Mouse (Mus musculus): ENCODE data around the gene Plekhh1. TPM values are rescaled to one million over a fixed set of nuclear protein-coding genes. Genes with fewer than 3 reads are reported as not detected.

Plekhh1 gene
- polyA plus RNA-seq, 2 experiments, result 0.05 to 0.15 TPM

DNA sequence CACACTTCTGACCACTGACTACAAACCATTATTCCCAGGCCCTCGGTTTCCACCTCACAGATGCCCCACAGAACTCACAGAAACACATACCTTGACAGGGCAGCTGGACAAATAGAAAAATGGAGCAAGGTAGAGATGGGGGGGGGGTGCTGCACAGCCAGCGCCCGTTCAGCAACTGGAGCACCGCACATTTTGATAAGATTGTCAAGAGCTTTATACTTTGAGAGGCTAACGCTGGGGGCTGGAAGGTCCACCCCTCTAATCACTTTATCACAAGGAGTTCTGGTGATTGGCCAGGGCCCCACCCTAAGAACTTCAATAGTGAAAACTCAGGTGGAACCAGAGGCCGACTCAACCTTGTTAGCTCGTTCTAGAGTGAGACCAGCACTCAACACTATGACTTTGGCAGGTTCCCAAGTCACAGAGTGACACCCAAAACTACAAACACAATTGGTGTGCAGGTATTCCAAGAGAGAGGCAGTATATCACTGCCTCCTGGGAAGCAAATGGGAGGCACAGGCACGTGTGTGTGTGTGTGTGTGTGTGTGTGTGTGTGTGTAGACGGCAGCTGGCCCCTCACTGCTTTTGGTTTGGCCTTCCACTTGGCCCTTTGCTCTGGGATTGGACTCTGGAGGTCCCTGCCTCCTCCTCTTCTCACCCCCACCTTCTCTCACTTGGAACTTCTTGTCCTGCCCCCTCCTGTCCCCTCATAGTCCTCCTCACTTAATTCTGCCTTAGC, 45.5 kb upstream of the Plekhh1 start:
- no peak overlapping the region for H3K4me2 ChIP-seq (ENCODE audit: low read depth)
- WGBS (ENCODE audit: insufficient replicate concordance), result 23% methylated on average over 9 of the region's 9 CpGs
- no peaks in the 10 kb centered on the region for H3K36me3 ChIP-seq (replicated peaks; ENCODE audit: control insufficient read depth, insufficient read depth, low read depth)
- DNase-seq (ENCODE audit: low read depth in 3 of 3, low spot score in 3 of 3), result no peak
- no peak for ATAC-seq (ENCODE audit: insufficient read depth)
- no peaks in the 10 kb centered on the region for H3K9me3 ChIP-seq (ENCODE audit: control insufficient read depth, low read length)
- H3K27ac ChIP-seq, result no peak overlapping the region
- H3K4me3 ChIP-seq (ENCODE audit: insufficient read depth in 1 of 2, low read depth in 2 of 2, low read length in 2 of 2), result no peak overlapping the region
- H3K9ac ChIP-seq (replicated peaks), result no peak overlapping the region
- TF ChIP-seq EP300 (IDR thresholded peaks at IDR 0.05; ENCODE audit: low read depth) (no peak), CTCF (IDR thresholded peaks at IDR 0.05; ENCODE audit: low read depth) (no peak)
- no peaks in the 10 kb centered on the region for H3K27me3 ChIP-seq (ENCODE audit: control insufficient read depth, insufficient read depth, low read length)
- peaks cover 0 to 16% of the 10 kb centered on the region in 2 experiments; a peak in 2 of 4 replicates for H3K4me1 ChIP-seq (replicated peaks; ENCODE audit: control insufficient read depth in 2 of 2, insufficient read depth in 2 of 2, low read length in 1 of 2)

DNA sequence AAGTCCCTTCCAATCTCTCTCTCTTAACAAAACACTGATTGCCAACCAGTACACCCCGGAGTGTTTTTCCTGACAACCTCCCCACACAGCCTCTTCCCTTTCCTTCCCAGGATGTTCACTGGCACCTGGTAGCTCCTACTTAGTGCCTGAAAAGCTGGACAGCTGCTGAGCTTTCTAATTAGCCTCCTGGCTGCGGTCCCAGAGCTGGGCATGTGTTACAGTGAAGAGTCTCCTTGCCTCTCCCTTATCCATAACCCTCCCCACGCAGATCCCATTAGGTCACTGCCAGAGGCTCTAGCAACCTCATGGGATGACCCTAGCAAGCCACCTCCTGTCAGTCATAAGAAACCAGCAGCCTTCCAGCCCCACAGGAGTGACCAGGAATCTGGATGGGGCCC, 44.9 kb upstream of the Plekhh1 start:
- Histone ChIP-seq H3K4me1 (replicated peaks; ENCODE audit: control insufficient read depth in 2 of 2, insufficient read depth in 2 of 2, low read length in 1 of 2) (peaks cover 0 to 16% of the 10 kb centered on the region in 2 experiments; a peak in 2 of 4 replicates), H3K4me2 (ENCODE audit: low read depth) (no peak overlapping the region), H3K36me3 (replicated peaks; ENCODE audit: control insufficient read depth, insufficient read depth, low read depth) (no peaks in the 10 kb centered on the region), H3K9ac (replicated peaks) (no peak overlapping the region), H3K9me3 (ENCODE audit: control insufficient read depth, low read length) (no peaks in the 10 kb centered on the region), H3K27me3 (ENCODE audit: control insufficient read depth, insufficient read depth, low read length) (no peaks in the 10 kb centered on the region), H3K27ac (no peak overlapping the region), H3K4me3 (ENCODE audit: insufficient read depth in 1 of 2, low read depth in 2 of 2, low read length in 2 of 2) (no peak overlapping the region)
- DNase-seq (ENCODE audit: low read depth in 3 of 3, low spot score in 3 of 3) (no peak), ATAC-seq (ENCODE audit: insufficient read depth) (no peak)
- 65% methylated on average over 3 of the region's 3 CpGs for WGBS (ENCODE audit: insufficient replicate concordance)
- TF ChIP-seq CTCF (IDR thresholded peaks at IDR 0.05; ENCODE audit: low read depth), result no peak
- no peak for TF ChIP-seq EP300 (IDR thresholded peaks at IDR 0.05; ENCODE audit: low read depth)

DNA sequence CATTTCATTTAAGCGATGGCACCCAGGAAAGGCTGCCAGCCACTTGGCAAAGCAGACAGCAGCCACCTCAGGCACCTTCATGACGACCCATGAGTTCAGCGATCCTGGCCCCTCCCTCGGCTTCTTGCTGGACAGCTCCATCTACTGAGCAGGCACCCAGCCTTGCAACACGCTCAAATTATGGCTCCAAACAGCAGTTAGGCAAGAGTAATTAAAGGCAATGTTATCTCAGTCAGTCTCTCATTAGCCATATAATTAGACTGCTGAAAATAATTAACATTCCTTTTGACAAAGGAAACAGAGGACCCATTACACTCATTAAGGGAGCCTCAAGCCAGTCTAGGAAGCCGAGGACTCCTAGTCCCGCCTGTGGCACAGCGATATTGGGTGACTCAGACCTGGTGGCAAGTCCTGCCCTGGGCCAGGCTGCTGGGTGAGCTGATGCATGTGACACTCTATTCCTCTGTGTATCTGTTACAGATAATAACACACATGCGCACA, 41.3 kb upstream of the Plekhh1 start:
- H3K27me3 ChIP-seq (ENCODE audit: control insufficient read depth, insufficient read depth, low read length), result no peaks in the 10 kb centered on the region
- no peak overlapping the region for H3K4me2 ChIP-seq (ENCODE audit: low read depth)
- no peak overlapping the region for H3K9ac ChIP-seq (replicated peaks)
- DNase-seq (ENCODE audit: low read depth in 3 of 3, low spot score in 3 of 3) (no peak), ATAC-seq (ENCODE audit: insufficient read depth) (no peak)
- peaks cover 0 to 7% of the 10 kb centered on the region in 2 experiments; a peak in 2 of 4 replicates for H3K4me1 ChIP-seq (replicated peaks; ENCODE audit: control insufficient read depth in 2 of 2, insufficient read depth in 2 of 2, low read length in 1 of 2)
- WGBS (ENCODE audit: insufficient replicate concordance), result 57% methylated on average over 9 of the region's 9 CpGs
- H3K4me3 ChIP-seq (ENCODE audit: insufficient read depth in 1 of 2, low read depth in 2 of 2, low read length in 2 of 2), result no peak overlapping the region
- TF ChIP-seq CTCF (IDR thresholded peaks at IDR 0.05; ENCODE audit: low read depth) (no peak), EP300 (IDR thresholded peaks at IDR 0.05; ENCODE audit: low read depth) (no peak)
- no peaks in the 10 kb centered on the region for H3K36me3 ChIP-seq (replicated peaks; ENCODE audit: control insufficient read depth, insufficient read depth, low read depth)
- no peak overlapping the region for H3K27ac ChIP-seq
- H3K9me3 ChIP-seq (ENCODE audit: control insufficient read depth, low read length), result no peaks in the 10 kb centered on the region

DNA sequence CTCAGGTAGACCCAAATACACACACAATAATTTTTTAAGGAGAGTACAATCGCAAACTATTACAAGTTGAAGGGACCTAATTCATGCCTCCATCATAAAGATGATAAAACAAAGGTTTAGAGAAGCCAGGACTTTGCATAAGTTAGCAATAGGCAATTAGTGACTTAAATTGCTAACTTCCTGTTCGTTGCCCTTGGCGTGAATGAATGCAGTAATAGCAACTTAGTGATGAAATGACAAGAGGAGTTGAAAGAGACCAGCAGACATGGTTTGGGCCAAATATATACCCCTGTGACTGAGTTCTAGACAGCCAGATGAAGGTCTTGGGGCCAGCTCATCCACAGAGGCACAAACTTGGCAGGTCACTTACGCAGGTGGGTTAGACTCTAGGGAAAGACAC, 32.7 kb upstream of the Plekhh1 start:
- TF ChIP-seq EP300 (IDR thresholded peaks at IDR 0.05; ENCODE audit: low read depth), result no peak
- no peak for TF ChIP-seq CTCF (IDR thresholded peaks at IDR 0.05; ENCODE audit: low read depth)
- peaks cover 0 to 5% of the 10 kb centered on the region in 2 experiments; a peak in 1 of 4 replicates for H3K4me1 ChIP-seq (replicated peaks; ENCODE audit: control insufficient read depth in 2 of 2, insufficient read depth in 2 of 2, low read length in 1 of 2)
- no peak overlapping the region for H3K27ac ChIP-seq
- WGBS (ENCODE audit: insufficient replicate concordance), result 61% methylated on average over 4 of the region's 4 CpGs
- H3K27me3 ChIP-seq (ENCODE audit: control insufficient read depth, insufficient read depth, low read length), result no peaks in the 10 kb centered on the region
- H3K36me3 ChIP-seq (replicated peaks; ENCODE audit: control insufficient read depth, insufficient read depth, low read depth), result no peaks in the 10 kb centered on the region
- H3K4me3 ChIP-seq (ENCODE audit: insufficient read depth in 1 of 2, low read depth in 2 of 2, low read length in 2 of 2), result no peak overlapping the region
- no peak overlapping the region for H3K4me2 ChIP-seq (ENCODE audit: low read depth)
- no peaks in the 10 kb centered on the region for H3K9me3 ChIP-seq (ENCODE audit: control insufficient read depth, low read length)
- DNase-seq (ENCODE audit: low read depth in 3 of 3, low spot score in 3 of 3) (no peak), ATAC-seq (ENCODE audit: insufficient read depth) (no peak)
- no peak overlapping the region for H3K9ac ChIP-seq (replicated peaks)

DNA sequence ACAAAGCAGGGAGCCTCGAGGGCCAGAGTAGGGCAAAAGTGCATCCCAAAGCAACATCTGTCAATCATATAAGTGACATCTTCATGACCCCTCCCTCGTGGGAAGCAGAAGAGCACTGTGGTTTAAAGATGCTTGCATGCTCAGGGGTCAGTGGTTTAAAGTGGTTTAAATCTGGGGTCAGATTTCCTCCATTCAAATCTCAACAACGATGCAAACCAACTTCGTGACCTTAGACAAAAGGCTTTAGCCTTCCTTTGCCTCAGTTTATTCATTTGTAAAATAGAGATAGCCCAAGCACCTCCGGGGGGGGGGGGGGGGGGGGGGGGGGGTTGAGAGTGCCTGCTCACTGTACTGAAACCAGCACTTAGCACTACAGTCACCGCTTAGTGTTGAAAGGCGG, 32.3 kb upstream of the Plekhh1 start:
- DNase-seq (ENCODE audit: low read depth in 3 of 3, low spot score in 3 of 3) (no peak), ATAC-seq (ENCODE audit: insufficient read depth) (no peak)
- 47% methylated on average over 6 of the region's 7 CpGs for WGBS (ENCODE audit: insufficient replicate concordance)
- no peaks in the 10 kb centered on the region for H3K36me3 ChIP-seq (replicated peaks; ENCODE audit: control insufficient read depth, insufficient read depth, low read depth)
- peaks cover 0 to 5% of the 10 kb centered on the region in 2 experiments; a peak in 2 of 4 replicates for H3K4me1 ChIP-seq (replicated peaks; ENCODE audit: control insufficient read depth in 2 of 2, insufficient read depth in 2 of 2, low read length in 1 of 2)
- no peaks in the 10 kb centered on the region for H3K9me3 ChIP-seq (ENCODE audit: control insufficient read depth, low read length)
- H3K4me2 ChIP-seq (ENCODE audit: low read depth), result no peak overlapping the region
- no peak overlapping the region for H3K9ac ChIP-seq (replicated peaks)
- no peaks in the 10 kb centered on the region for H3K27me3 ChIP-seq (ENCODE audit: control insufficient read depth, insufficient read depth, low read length)
- no peak overlapping the region for H3K4me3 ChIP-seq (ENCODE audit: insufficient read depth in 1 of 2, low read depth in 2 of 2, low read length in 2 of 2)
- H3K27ac ChIP-seq, result no peak overlapping the region
- TF ChIP-seq EP300 (IDR thresholded peaks at IDR 0.05; ENCODE audit: low read depth), result no peak
- no peak for TF ChIP-seq CTCF (IDR thresholded peaks at IDR 0.05; ENCODE audit: low read depth)

Data from liver, embryonic 14.5 days (tissue).